Mouse (Mus musculus): ENCODE results near the gene Smad6.

Gene Smad6

GRCm38 (mm10) chr9:64021853-64022561 lies at the start of gene Smad6:
Gene Smad6 (minus strand): TSS chr9:64022059.
- peak; percentile 97 for DNase-seq (ENCODE audit: low spot score)

- DNase-seq (ENCODE audit: low spot score), result no peak
Observed at GRCm38 (mm10) chr9:64070674-64071073, 48.8 kb upstream of the Smad6 start.

- no peak for DNase-seq (ENCODE audit: low spot score)
Observed at GRCm38 (mm10) chr9:64069131-64069530, 47.3 kb upstream of the Smad6 start.

GRCm38 (mm10) chr9:64068571-64068970 lies 46.7 kb upstream of the Smad6 start:
- peak; percentile 18 for DNase-seq (ENCODE audit: low spot score)

GRCm38 (mm10) chr9:64067787-64068186 lies 45.9 kb upstream of the Smad6 start:
- DNase-seq (ENCODE audit: low spot score), result peak; percentile 30

GRCm38 (mm10) chr9:64060033-64060539 lies 38.2 kb upstream of the Smad6 start:
- no peak for DNase-seq (ENCODE audit: low spot score)

- no peak for DNase-seq (ENCODE audit: low spot score)
Observed at GRCm38 (mm10) chr9:64057903-64058650, 36.2 kb upstream of the Smad6 start.

GRCm38 (mm10) chr9:64055162-64055561 lies 33.3 kb upstream of the Smad6 start:
- DNase-seq (ENCODE audit: low spot score), result no peak

GRCm38 (mm10) chr9:64053786-64054185 lies 31.9 kb upstream of the Smad6 start:
- no peak for DNase-seq (ENCODE audit: low spot score)

- no peak for DNase-seq (ENCODE audit: low spot score)
Observed at GRCm38 (mm10) chr9:64051241-64051640, 29.4 kb upstream of the Smad6 start.

GRCm38 (mm10) chr9:64050513-64051065 lies 28.7 kb upstream of the Smad6 start:
- DNase-seq (ENCODE audit: low spot score), result no peak

- DNase-seq (ENCODE audit: low spot score), result peak; percentile 51
Observed at GRCm38 (mm10) chr9:64049471-64050380, 27.9 kb upstream of the Smad6 start.

- peak; percentile 18 for DNase-seq (ENCODE audit: low spot score)
Observed at GRCm38 (mm10) chr9:64045117-64045890, 23.4 kb upstream of the Smad6 start.

- no peak for DNase-seq (ENCODE audit: low spot score)
Observed at GRCm38 (mm10) chr9:64044343-64044742, 22.5 kb upstream of the Smad6 start.

- no peak for DNase-seq (ENCODE audit: low spot score)
Observed at GRCm38 (mm10) chr9:64042911-64043310, 21.1 kb upstream of the Smad6 start.

- DNase-seq (ENCODE audit: low spot score), result no peak
Observed at GRCm38 (mm10) chr9:64042216-64042615, 20.4 kb upstream of the Smad6 start.

- no peak for DNase-seq (ENCODE audit: low spot score)
Observed at GRCm38 (mm10) chr9:64029908-64030631, 8.2 kb upstream of the Smad6 start.

GRCm38 (mm10) chr9:64025565-64025964 lies 3.7 kb upstream of the Smad6 start:
- DNase-seq (ENCODE audit: low spot score), result peak; percentile 52

- no peak for DNase-seq (ENCODE audit: low spot score)
Observed at GRCm38 (mm10) chr9:64024976-64025375, 3.1 kb upstream of the Smad6 start.

All from adipocyte (in vitro differentiated cells).